Mouse (Mus musculus): Measurements from ENCODE around the gene Ajuba.
"Not testable (repeated sequence)": the region's sequence is repeated elsewhere in the genome, so short reads cannot be mapped to it uniquely, and the experiment has no call there.

Ajuba gene

DNA sequence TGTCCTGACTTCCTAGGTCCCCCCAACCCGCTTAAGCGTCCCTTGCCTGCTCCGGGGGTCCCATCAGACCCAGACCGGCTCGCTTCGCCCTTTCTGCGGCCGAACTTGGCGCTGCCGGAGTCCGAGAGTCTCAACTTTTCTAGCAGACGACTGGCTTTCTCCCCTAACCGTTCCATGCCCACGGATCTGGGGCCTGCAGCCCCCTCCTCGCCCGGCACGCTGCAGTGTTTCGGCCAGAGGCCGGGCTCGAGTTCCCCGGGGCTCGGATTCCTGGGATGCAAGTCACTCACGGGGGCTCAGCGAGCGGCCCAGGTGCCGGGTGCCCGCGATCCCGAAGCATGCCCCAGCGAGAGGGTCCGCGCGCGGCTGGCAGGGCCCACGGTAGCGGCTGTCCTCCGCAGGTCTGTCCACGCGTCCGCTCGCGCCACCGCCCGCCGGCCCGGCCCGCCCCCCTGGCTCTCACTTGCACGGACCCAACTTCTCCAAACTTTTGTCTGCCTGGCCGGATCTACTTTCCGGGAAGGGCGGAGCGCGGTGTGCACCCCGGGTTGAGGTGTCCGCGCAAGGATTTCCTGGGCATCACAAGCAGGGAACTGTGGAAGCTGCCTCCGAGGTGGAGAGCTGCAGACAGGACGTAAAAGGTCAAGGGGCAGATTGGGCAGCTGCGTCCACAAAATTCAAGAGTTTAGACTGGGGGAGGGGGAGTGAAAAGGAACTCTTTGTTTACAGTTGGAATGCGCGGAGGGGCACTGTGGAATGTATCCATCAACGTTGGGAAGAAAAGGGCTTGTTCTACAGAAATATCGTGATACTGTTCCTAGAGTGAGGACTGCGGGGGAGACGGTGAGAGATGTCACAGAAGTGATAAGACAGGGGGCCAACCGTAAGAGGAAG, at the start of gene Ajuba:
Gene Ajuba (minus strand): TSS at position 470 of the 894 bp plus-strand sequence.
- DNase-seq: peak; percentile 71

DNA sequence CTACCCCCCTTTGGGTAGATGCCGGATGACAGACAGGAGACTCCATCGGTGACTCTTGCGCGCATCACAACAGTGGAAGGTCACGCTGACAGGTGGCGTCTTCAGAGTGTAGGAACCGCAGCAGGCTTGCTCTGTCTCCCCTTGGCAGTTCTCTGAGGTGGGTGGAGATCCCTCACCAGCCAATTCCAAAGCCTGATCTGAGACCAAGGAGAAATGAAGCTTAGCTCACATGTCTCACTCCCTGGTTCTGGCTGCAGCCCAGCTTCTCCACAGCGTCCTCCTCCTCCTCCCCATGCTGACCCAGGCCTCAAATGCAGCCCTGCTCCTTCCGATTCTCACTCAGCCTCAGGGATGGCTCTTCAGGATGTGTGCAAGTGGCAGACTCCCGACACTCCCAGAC, 47.6 kb upstream of the Ajuba start:
- DNase-seq: no peak

- DNase-seq: no peak
These were observed 46.0 kb upstream of the Ajuba start for GRCm38 (mm10) chr14:54623334-54623733.

DNA sequence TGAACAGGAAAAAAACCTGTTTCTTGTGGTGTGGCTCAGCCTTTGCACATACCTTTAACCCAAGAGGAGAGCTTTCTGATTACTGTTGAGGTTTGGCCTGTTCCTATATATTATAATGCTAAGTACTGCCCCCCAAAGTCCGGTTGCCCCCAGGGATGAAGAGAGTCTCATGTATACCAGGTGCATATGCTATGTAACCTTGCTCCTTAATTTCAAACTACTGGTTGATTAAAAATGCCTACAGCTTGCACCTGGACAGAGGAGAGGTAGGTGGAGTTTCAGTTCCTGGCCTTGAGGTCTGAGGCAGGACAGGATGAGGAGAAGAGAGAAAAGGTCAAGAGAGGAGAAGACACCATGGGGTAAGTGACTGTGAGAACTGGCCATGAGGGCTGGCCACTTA, 43.8 kb upstream of the Ajuba start, which contains the start of gene Psmb11:
Gene Psmb11 (plus strand): TSS at position 301 of the 400 bp plus-strand sequence.
- no peak for DNase-seq

- DNase-seq: peak; percentile 89
These were observed 40.6 kb upstream of the Ajuba start, which contains the start of gene Psmb5 for GRCm38 (mm10) chr14:54617897-54618365. Psmb5 (minus strand) TSS chr14:54618022.

DNA sequence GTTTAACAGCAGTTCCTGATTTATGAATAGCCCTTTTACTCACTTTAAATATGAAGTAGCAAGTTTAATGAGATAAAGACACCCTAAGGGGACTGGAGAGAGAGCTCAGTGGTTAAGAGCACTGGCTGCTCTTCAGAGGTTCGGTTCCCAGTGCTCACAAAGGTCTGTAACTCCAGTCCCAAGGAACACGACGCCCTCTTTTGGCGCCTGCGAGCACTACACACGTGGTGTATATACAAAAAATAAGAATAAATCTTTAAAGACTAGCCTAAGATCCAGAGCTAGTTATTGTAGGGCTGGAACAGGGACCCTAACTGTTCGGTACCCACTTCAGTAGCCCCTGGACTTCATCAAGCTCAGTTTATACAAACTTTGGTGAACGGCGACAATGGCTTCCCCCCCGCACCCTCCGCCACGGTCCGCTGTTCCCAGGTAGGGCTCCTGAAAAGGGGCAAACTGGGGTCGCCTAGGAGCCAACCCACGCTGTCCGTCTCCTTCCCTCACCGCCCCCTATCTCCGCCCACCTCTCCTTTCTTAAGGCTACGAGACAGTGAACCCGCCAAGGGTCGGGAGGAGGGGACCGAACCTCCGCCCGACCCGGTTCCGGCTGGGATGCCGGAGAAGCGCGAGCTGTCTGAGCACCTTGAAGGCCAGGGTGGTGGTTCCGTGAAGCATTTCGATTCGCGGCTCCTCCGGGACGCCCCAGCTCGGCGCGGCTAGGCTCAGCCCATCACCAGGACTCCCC, 40.0 kb upstream of the Ajuba start:
- DNase-seq: peak; percentile 29

DNA sequence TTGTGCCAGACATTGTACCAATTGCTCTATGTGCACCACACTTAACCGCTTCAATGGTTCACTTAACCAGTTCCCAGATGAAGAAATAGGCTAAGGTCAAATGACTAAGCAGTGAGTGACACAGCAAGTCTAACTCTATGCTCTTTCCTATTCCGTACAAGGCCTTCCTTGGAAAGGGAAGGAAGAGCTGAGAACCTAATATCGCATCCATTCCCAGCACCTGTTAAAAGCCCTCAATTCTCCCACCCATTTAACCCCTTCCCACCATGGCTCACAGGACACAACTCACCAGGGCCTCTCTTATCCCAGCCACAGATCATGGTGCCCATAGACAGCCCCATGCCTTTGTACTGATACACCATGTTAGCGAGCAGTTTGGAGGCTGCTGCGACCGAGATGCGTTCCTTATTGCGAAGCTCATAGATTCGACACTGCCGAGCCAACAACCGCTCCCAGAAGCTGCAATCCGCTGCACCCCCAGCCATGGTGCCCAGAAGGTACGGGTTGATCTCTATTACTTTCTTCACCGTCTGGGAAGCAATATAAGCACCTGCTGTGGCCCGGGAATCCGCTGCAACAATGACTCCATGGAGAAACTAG, 39.0 kb upstream of the Ajuba start:
- DNase-seq: no peak

DNA sequence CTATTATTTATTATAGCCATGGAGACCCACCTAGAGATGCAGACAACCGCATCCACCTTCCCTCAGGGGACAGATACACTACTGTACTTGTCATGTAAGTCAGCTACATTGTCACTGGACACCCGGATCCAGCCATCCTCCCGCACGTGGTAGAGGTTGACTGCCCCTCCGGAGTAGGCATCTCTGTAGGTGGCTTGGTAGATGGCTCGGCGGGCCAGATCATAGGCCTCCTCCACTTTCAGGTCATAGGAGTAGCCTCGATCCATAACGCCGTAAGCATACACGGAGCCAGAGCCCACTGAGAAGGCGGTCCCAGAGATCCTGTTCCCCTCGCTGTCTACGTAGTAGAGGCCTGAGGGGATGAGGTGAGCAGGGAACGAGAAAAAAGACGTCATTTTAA, 36.8 kb upstream of the Ajuba start:
- DNase-seq: not testable (repeated sequence)

DNA sequence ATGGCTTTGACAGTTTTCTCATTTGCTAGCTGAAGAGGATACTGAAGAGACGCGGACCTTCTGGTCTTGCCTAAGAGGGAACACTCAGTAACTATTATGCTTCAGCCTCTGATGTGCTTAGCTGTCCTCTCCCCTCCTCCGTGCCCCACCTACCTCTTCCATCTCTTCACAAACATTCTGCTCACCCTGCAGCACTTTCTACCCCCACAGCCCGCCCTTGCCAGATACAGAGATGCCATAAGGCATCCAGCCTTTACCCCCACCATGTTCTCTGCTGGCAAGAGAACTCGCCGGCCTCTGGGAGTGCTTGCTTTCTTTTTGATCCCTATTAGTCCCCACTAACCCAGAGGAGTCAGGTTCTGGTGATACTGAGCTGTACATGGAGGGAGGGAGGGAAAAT, 33.3 kb upstream of the Ajuba start:
- no peak for DNase-seq

DNA sequence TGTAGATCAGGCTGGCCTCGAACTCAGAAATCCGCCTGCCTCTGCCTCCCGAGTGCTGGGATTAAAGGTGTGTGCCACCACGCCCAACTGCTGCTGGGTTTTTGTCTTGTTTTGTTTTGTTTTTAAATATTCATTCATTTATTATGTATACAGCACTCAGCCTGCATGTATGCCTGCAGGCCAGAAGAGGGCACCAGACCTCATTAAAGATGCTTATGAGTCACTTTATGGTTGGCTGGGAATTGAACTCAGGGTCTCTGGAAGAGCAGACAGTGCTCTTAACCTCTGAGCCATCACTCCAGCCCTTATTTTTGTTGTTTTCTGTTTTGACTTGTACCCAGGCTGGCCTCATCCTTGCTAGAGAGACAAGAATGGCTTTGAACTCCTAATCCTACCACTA, 32.6 kb upstream of the Ajuba start:
- no peak for DNase-seq

DNA sequence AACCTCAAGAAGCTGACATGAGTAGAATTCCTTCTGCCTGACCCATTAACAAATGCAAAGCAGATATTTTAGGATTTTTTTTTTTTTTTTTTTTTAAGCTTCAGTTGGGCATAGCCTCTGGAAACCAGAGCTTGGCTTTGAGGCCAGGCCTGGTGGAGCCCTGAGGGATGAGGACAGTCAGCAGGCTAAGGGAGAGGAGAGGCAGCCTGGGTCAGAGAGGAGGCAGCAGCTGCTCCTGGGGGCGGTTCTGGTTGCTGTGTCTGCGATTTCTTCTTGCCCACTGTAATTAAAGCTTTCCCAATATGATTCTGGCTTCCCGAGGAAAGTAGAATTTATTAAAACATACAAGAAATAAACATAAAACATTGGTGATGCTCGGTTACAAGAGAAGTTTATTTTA, 31.9 kb upstream of the Ajuba start:
- DNase-seq: no peak

DNA sequence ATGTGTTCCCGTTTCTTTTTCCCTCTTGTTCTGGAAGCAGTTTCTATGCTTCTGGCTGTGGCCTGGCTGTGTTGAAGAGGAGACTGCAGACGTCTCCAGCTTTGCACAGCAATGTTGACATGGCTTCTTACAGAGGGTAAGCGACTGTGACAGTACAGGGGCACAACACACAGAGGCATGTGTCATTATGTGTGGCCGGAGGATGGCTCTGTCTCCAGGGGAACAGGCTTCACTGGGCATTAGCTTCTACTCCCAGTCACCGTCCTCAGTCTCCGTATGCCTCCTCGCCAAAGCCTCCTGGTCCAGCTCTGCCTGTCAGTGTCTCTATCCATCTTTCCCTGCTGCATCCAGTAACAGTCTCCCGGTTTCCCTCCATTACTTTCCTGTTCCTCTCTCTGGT, 29.9 kb upstream of the Ajuba start:
- no peak for DNase-seq

DNA sequence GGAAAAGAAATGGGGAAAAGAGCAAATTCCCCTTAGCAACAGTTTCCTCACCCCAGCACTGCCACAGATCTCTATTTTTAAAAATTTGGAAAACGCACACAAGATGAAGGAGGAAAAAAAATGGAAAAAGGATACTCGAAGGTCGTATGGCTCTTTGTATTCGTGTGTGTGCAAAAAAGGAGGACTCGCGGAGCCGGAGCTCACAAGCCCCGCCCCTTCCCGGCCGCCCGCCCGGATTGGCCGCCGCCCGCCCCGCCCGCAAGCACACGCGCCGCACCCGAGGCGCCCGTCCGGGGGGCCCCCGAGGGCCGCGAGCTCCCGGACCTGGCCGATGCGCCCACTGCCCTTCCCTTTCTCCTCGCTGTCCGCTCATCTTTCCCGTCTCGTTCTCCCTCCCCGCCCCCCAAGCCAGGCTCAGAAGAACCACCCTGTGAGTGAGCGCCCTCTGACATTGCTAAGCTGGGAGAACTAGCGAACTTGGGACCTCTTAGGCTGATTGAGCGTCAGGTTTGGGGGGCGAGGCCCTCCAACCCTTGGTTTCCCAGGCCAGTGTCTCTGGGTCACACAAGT, 28.5 kb upstream of the Ajuba start, which contains the start of gene 4931414P19Rik:
Gene 4931414P19Rik (minus strand): TSS at position 242 of the 570 bp plus-strand sequence.
- DNase-seq: peak; percentile 77

- no peak for DNase-seq
These were observed 26.3 kb upstream of the Ajuba start for GRCm38 (mm10) chr14:54603686-54604085.

DNA sequence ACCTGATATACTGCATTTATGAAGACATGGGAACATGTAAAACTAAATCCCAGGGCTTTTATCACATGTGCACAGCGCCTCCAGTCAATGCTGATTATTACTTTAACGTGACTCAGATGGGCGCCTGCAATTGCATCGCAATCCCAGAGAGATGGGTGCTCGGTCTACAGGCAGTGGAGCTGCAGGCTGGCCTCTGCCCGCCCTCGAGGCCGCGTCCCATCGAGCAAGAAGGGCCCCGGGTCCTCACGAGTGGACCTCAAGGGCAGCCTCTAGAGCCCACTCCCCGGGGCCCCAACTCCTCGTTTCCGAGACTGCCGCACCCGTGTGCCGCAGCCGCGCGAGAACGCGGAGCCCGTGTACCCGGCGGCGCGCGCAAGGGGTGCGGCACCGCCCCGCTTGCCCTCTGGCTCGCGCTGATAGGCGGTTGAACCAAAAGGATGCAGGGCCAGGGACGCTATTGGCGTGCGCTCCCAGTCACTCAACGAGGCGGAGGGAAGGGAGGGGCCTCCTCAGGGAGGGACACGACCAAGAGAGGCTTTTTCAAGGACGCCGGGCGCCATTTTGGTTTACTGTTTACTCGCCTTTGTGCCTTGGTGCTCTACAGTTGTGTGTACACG, 25.8 kb upstream of the Ajuba start:
- peak; percentile 95 for DNase-seq

DNA sequence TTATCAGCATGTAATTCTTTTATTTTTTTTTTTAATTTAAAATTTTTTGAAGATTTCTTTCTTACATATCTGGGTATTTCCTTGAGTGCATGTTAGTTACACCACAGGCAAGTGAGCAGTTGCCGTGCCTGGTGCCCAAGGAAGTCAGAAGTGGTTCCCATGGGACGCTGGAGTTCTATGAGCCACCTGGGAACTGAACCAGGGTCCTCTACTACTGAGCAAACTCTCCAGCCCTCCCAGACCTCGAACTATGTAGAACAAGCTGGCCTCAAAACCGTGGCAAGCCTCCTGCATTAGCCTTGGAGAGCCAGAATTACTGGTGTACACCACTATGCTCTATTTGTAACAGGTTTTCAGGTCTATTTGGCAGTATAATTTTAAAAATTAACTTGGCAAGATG, 25.3 kb upstream of the Ajuba start:
- DNase-seq: no peak

- DNase-seq: no peak
These were observed 24.2 kb upstream of the Ajuba start for GRCm38 (mm10) chr14:54601601-54602000.

DNA sequence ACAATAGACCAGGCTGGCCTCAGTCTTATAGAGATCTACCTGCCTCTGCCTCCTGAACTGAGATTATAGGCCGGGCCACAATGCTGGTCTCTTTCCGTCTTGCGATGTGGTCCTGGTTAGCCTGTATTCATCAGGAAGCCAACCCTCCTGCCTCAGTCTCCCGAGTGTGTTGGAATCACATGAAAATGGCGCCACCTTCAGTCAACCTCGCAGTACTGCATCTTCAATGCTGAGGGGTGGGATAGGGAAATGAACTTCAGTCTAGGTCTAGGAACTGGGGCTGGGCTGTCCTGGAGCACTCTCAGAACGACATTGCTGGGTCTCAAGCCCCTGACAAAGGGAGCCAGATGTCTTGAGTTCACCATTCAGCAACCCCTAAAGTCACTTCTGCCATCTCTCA, 19.7 kb upstream of the Ajuba start:
- no peak for DNase-seq

DNA sequence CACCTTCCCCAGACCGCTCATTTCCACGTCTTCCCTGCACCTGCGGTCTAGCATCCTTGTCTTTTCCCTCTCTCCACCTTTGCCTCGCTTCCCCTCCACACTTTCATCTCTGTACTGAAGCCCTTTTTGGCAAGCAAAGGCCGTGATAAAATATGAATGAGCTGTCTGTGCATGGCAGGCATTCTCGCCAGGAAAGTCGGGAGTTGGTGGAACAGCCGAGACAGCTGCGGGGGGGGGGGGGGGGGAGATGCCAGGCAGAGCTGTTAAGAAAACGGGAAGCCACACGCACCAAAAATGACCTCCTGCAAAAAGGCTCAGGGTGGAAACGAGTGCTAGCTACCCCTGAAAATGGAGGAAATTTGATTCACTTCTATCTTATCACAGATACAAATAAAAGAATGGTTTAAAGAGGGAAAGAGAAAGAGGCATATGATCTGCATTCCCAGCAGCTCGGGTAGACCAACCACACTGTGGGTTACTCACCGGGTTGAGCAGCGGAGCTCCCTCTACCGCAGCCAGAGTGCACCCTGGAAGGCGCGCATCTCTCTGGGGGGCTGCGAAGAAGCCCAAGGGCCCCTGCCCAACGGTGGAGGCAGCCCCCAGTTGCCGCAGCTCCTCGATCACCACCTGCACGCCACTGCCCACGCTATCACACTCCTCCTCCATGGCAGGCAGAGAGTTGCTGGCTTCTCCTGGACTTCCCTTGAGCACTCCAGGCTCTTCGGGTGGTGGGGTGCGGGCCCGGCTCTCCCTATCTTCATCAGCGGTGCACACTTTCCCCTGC, 17.5 kb upstream of the Ajuba start:
- DNase-seq: no peak

DNA sequence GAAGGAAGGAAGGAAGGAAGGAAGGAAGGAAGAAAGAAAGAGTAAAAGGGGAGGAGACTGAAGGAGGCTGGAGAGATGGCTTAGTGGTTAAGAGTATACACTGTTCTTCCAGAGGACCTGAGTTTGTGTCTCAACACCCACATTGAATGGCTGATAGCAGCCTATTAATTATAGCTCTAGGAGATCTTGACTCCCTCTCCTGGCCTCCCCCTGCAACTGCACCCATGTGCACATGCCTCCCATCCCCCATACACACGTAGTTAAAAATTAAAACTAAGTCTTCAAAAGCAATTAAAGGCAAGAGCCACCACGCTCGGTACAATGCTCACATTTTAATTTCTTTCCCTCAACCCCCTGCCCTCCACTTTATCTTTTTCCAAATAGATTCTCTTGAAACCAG, 16.7 kb upstream of the Ajuba start:
- no peak for DNase-seq

- DNase-seq: no peak
These were observed 15.1 kb upstream of the Ajuba start for GRCm38 (mm10) chr14:54592319-54592934.

Measured in right cerebral cortex, postnatal 14 days (tissue).